Mouse (Mus musculus): ENCODE data around the gene Cyb5rl.

Cyb5rl gene

DNA sequence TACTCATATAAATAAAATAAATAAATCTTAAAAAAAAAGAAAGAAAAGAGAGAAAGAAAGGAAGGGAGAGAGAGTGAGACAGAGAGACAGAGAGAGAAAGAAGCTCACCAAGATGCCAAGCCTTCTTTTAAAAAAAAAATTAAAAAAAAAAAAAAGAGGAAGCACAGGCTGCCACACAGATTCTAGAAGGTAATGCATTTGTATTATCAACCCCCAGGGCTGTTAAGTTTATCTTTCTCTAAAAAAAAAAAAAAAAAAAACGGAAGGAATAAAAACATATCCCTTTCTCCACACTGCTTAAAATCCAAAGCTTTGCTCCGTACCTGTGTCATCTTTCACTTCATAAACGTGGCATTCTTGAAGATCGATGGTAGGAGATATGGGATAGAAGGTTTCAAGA is 5.2 kb upstream of the Cyb5rl start:
- no peak for DNase-seq (ENCODE audit: low read depth, low spot score)

DNA sequence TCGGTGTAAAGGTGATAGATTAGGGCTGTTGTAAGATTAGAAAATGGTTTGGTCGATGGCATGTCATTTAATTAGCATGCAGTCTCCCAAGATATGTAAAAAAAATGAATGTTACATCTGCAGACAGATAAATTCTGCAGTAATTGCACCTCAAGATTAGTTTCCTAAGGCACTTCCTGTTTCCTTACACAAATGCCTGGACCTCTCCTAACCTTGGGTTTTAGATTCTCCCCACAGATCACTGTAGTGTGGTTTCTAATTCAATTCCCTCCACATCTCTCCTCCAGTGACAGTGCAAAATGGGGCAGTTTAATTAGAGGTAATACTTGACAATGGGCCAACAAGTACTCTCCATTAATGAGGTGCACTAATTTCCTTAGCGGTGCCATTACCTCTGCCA is 3.6 kb upstream of the Cyb5rl start:
- DNase-seq (ENCODE audit: low read depth, low spot score) = no peak

DNA sequence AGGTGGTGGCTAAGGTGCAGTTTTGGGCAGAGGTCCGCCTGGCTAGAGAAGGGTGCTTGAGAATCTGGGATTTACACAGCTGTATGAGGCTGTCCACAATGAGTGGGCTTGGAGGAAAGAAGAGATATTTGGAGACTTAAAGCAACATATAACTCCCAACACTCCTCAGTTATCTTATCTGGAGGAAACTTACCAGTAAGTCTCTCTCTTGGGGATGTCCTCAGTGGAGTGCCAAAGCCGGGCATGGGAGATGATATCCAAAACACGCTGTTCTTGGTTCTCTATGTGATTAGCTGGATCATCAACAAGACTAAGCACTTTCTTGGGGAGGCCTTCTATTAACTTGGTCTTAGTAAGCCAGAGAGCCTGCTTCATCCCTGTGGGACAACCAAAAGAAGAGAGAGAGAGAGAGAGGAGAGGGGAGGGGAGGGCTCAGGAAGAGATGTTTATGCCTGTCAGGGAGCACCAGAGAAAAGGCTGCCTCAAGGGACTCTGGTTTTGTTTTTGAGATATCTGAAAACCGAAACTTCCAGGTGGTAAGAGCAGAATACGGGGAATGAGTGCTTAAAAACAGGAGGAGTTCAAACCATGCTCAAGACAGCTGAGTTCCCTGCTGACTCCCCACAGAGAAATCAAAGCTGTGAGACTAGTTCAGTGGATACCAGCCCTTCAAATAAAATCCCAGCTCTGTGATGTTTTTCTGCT is 2.2 kb upstream of the Cyb5rl start:
- no peak for DNase-seq (ENCODE audit: low read depth, low spot score)

DNA sequence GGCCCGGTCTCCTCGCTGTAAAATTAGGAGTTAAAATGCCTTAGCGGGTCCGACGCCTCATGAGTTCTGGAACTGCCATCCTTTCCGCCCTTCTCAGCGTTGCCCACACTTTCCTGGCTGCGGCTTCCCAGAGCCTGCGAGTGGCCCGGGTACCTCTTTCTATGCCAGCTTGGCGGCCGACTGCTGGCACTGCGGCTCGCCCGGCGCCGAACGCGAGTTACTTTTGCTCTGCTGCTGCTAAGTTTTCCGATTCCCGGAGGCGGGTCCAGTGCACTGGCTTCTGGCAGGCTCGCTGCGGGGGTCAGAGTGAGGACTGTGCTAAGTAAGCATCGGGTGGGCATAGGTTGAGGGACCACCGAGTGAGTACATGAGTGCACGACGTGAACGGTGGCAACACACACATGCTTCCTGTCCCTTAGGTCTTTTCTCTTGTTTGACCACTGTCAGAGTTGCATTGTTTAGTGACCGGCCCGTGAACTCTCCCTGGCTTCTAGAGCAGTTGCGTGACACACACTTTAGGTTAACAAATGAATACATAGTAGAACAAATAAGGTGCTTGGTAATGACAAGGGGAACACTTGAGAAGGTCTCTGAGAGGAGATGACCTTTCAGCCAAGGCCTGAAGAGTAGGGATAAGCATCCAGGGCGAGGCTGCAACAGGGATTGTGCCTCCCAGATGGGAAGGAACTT is 508 bp downstream of the Cyb5rl start:
- DNase-seq (ENCODE audit: low read depth, low spot score) = no peak

DNA sequence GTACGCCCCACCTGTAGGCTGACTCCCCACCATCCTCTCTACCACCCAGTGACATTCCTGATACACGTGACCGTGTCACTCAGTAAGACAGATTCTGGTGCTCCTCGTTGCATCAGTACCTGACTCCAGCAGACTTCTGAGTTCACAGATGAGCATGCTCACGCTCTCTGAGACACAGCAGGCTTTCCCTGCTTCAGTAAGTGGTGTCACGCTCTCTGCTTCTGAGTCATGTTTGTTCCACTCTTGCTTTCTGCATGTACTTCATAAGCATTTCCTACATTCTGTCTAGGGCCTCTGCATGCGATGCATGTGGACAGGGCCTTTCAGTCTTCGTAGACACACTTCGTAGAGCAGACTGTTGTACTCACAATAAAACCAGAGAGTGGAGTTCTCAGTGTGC is 5.6 kb downstream of the Cyb5rl start:
- no peak for DNase-seq (ENCODE audit: low read depth, low spot score)

DNA sequence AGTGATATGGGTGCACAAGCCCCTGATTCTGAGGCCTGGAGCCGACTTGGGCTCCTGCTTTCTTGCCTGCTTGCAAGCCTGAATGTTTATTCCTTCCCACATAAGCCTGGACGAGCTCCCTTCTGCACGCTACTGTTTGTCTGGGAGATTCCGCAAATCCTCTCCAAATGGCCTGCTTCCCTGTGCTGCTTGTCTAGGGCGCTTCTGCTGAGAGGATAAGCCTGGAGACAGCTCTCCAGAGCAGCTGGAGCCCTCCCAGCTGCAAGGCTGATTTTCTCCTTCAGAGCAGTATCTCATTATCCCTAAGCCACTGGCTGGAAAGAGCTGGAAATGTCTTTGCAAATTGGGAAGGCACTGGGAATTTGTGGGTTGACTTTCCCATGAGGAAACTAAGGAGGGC is 8.7 kb downstream of the Cyb5rl start:
- no peak for DNase-seq (ENCODE audit: low read depth, low spot score)

DNA sequence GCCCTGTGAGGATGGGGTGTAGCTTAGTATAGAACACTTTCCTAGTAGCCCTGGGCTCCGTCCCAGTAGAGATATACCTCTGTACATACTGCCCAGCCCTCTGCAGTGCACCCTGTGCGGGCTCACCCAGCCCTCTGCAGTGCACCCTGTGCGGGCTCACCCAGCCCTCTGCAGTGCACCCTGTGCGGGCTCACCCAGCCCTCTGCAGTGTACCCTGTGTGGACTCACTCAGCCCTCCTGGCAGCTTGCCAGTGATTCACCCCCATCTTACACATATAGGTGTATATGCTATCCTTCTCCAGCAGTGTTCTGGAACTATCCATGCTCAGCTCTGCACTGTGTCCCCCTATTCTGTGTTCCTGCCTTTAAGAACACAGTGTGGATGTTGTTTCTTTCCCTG is 12.1 kb downstream of the Cyb5rl start:
- DNase-seq (ENCODE audit: low read depth, low spot score) = no peak

DNA sequence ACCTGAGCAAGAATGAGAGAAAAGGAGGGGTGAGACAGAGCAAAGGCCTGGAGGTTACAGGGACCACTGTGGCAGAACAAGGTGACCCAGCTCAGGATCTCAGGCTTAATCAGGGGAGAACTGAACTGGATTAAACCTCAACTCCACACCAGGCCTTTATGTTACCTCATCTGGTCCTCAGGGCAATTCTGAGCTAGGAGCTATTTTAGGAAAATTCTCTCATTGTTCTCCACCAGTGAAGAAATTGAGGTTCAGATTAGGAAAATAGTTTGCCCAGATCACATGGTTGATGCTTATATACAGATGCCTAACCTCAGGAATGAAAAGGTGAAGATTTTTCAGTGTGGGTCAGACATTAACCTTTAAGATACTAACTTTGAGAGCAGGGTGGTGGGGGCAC is 12.9 kb downstream of the Cyb5rl start:
- DNase-seq (ENCODE audit: low read depth, low spot score) = no peak

DNA sequence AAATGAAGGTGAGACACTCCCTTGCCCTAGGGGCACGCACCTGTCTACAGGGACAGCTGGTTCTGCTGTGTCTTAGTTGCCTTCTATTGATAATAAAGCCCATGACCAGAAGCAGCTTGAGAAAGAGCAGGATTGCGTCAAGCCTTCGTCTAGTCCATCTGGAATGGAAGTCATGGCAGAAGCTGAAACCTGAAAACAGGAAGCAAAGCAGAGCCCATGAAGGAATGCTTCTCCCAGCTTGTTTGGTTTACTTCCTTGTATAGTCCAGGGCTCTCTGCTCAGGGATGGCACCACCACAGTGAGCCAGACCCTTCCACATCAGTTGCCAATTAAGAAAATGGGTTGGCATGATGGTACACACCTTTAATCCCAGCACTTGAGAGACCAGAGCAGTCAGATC is 15.4 kb downstream of the Cyb5rl start:
- no peak for DNase-seq (ENCODE audit: low read depth, low spot score)

DNA sequence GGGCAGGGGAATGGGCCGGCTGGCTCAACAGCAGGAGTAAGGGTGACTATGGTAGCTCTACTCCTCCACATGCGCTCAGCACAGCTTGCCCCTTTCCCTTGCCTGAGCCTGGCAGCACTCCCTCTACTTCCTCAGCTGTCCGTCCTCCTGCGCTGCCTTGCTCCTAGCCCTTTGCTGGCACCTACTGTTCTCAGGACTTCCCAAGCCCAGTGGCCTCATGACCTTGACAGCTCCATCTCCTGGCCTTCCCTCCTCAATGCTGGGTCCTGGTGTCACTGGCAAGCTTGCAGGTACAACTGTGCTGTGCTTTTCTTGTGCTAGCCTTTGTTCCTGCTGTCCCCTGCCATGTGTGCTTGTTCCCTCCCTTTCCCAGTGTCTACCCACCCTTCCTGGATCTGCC is 16.3 kb downstream of the Cyb5rl start:
- no peak for DNase-seq (ENCODE audit: low read depth, low spot score)

DNA sequence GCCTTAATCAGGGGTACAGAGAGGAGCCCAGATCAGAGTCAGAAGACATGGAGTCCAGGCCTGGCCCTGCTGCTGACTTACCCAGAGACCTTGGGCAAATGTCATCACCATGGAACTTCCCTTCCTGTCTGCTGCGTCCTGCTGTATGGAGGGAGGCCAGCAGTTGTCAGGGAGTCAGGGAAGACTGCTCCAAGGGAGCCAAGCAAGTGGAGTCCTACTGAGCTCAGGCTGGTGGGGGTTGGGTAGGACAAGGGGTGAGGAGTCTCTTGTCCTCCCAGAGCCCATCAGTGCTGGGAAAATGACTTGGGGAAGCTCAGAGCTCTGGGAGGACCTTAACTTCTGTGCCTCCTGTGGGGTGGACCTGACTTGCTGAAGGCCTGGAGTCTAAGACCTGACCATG is 17.6 kb downstream of the Cyb5rl start:
- DNase-seq (ENCODE audit: low read depth, low spot score) = no peak

DNA sequence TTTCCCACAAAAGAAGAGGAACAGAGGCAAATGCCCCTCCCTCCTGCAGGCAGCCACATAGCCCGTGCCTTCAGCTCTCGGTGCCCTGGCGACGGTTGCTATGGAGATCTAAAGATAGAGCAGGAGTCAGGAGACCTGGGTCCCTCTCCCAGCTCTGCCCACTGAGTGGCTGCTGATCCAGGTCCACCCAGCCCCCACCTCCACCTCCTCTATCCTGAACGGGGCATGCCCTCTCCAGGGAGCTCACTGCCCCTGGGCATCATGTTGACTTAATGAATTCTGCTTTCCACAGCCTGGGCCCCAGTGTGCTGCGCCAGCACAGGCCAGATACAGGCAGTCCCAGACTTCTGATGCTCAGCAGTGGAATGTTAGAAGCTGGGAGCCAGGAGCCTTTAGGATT is 18.1 kb downstream of the Cyb5rl start:
- peak; percentile 41 for DNase-seq (ENCODE audit: low read depth, low spot score)

DNA sequence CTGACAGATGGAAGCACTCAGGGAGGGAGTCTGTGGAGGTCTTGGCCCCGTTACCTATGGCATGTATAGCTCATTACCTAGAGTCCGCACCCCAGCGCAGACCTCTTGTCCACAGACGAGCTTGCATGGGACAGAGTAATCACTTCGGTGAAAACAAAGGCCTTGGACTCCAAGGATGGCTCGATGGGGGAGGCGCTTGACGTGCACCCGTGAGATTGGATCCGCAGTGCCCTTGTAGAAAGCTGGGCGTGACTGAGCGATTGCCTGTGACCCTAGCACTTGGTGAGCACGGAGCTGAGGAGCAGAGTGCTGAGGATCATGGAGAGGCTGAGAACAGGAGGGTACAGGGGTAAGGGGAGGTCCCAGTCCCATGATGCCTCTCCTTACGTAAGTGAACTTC is 24.9 kb downstream of the Cyb5rl start:
- no peak for DNase-seq (ENCODE audit: low read depth, low spot score)

DNA sequence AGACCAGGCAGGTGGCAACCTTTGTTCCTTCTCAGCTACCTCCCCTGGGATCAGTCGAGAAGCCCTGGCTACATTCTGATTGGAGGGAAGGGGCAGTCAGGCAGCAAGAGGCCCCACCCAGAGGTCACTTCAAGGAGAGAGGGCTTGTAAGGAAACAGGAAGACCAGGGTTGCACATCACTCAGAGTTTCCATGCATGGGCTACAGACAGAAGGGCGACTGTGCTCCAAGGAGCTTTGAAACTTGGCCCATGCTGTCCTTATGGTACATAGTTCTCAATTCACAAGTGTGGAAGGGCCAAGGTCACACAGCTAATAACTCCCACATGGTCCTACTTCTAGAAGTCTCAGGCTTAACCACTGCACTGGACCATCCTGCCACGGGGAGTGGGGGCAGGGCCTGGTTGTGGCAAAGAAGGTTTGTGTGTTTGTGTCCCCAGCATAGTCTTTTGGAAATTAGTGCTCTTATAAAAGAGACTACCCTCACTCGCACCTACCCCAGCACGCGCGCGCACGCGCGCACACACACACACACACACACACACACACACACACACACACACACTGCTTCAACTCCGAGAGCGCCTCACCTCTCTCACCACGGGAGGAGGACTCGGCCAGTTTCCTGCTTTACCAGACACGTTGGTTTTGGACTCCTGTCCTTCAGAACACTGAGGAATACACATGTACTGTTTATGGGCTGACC is 27.8 kb downstream of the Cyb5rl start:
- DNase-seq (ENCODE audit: low read depth, low spot score) = no peak

DNA sequence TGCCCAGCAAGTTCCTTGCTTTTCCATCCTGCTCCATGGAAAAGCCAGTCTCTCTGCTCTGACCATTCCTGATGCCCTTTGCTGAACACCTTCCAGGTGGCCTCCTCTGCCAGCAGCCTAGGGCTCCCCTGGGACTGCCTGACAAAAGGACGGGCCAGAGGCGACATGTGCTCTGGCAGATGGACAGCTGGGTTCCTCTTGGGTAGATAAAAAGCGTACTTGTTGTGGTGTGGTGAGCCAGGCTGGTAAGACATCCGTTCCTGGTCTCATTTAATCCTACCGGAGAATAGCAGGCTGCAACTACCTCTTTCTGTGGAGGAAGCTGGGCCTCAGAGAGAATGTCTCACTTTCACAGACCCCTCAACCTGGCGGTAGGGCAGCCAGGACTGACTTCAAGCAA is 29.3 kb downstream of the Cyb5rl start:
- DNase-seq (ENCODE audit: low read depth, low spot score) = no peak

DNA sequence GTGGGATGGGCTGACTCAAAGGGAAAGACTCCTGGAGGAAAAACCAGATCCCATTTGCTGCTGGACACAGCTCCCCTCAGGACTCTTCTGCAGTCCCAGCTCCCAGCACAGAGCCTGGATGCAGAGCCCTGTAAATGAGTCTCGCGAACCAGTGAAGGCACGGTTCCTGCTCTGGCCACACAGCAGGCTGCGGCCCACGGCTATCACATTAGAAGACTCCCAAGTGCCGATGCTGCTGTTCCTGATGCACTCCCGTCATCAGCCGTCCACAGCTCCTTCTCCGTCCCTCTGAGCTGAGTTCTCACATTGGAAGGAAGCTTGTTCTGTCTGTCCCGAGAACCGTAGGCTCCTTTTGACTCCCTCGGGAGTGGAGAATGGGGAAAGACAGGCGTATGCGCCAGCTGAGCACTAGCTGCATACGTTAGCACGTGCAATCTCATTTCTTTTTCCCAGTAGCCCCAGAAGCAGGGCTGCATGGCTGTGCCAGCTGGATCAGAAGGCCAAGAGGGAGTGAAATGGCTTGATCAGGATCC is 30.1 kb downstream of the Cyb5rl start, which contains the start of gene Cdcp2:
Gene Cdcp2 (plus strand): TSS at position 51 of the 533 bp plus-strand sequence.
- no peak for DNase-seq (ENCODE audit: low read depth, low spot score)

DNA sequence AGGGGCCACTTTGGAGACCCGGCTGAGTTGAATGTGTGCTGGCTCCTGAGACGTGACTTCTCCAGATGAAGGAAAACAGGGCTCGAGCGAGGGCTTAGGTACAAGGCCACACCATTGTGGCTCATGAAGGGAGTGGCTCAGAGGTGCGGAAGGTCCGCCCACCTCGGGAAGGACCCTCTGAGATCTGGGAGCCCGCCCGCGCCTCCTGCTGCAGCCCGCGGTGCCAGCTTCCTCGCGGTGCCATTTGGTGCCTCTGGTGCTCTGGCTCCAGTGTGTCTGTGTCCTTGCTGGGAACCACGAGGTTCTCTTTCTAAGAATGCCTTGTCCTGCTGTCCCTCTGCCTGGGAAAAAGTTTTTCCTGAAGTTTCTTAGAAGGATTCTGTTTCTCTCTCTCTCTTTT is 31.1 kb downstream of the Cyb5rl start:
- DNase-seq (ENCODE audit: low read depth, low spot score) = no peak

DNA sequence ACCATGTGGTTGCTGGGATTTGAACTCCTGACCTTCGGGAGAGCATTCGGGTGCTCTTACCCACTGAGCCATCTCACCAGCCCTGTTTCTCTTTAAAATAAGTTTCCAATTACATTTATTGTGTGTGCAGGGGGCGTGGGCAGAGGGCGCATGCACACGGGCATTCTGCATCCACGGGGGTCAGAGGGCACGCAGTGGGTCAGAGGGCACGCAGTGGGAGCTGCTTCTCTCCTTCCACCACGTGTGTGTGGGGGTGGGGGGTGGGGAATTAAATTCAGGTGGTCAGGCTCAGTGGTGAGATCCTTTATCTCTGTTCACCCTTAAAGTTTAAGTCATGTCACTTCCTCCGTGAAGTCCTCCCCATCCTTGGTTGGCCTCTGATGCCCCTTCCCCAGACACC is 31.6 kb downstream of the Cyb5rl start:
- DNase-seq (ENCODE audit: low read depth, low spot score) = no peak

DNA sequence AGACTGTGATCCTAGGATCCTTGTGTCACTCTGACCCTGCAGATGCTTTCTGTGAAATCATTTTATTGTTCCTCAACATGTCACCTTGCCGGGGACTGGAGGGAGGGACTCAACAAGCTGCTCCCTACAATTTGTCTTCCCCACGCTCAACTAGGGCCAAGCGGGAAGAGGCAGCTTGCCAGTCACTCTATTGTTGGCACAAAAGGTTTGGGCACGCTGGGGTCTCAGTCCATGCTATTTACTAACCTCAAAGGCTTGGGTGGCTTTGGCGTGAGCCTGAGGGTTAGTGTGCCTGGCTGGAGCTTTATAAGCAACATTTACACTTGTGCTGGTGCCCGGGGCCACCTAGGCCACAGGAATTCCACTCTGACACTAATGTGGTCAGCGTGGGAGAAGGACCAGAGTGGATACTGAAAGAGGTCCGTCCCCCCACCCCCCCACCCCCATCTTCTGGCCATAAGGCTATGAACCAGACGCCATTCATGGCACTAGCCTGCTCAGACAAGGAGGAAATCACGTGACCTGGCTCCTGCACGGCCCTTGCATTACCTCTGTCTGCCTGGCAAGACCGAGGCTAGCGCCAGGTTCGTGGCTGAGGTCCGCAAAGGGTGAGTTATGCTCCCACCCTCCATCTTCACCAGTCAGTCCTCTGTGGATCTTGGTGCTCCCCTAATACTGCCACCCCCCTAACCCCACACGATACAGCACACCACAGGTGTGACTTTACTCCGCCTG is 32.2 kb downstream of the Cyb5rl start:
- no peak for DNase-seq (ENCODE audit: low read depth, low spot score)

DNA sequence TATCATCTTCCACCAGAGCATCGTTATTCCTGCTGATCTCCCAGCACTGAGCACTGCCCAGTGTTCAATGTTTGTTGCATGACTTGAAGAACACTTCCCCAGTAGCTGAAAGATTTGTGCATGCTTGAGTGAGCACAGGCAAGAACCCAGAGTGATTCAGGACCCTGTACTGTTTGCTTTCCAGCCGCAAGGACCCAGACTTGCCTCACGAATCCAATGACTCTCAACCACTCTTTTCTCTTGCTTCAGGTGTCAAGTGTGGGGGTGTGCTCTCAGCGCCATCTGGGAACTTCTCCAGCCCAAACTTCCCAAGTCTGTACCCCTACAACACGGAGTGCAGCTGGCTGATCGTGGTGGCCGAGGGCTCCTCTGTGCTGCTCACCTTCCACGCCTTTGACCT is 35.4 kb downstream of the Cyb5rl start:
- DNase-seq (ENCODE audit: low read depth, low spot score) = no peak

DNA sequence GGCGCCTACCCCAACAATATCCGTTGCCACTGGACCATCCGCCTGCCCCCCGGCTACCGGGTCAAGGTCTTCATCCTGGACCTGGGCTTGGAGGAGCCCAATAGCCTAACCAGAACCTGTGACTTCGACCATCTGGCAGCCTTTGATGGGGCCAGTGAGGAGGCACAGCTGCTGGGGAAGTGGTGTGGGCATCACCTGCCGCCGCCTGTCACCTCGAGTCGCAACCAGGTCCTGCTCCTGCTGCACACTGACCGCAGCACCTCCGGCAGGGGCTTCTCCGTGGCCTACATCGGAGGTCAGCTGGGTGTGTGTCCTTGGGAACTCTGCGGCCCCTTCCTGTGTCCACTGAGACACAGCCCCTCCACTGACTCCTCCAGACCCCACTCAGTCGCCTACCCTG is 40.0 kb downstream of the Cyb5rl start:
- DNase-seq (ENCODE audit: low read depth, low spot score) = no peak

DNA sequence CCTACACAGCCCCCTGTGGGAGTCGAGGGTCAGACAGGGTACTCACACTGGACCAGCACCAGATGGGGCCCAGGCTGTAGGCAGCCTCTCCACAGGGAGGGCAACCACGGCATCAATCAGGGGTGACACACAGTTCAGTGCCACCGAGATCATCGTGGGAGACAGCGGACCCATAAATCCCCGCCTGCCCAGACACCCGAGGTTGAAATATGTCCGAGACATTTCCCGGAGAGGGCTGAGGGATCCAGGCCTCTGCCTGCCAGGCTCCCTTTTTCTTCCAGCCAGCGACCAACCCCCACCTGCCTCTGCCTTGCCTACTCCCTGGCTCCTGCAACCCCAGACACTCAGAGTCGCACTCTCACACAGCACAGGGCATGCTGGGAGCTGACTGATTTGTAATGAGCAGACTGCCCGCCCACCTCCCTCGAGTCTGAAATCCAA is 41.5 kb downstream of the Cyb5rl start:
- DNase-seq (ENCODE audit: low read depth, low spot score) = peak; percentile 36
